Mouse (Mus musculus) heart, embryonic 16.5 days (tissue): ENCODE measurements around the gene March6. TPM values are rescaled to one million over a fixed set of nuclear protein-coding genes. Genes with fewer than 3 reads are reported as not detected.

ENCODE experiments used
- ATAC-seq: fragments of 200-750 bp; cut with Nextera tagmentation; replicated peaks from 2 replicates; pipeline ENCODE4 v1.8.0; 2017; ENCODE audit warnings: moderate number of reproducible peaks; ENCODE audit not compliant: insufficient read depth, low FRiP score; ENCODE audit errors: extremely low read depth
- H3K27ac ChIP-seq: fragments of 300-500 bp; sonication (generic); 2 replicates; pipeline ENCODE4 v1.5.1; 2014; ENCODE audit warnings: mild to moderate bottlenecking, low read length, control low read depth, moderate library complexity
- H3K27me3 ChIP-seq: fragments of 300-500 bp; sonication (generic); 2 replicates; pipeline ENCODE4 v1.6.1; 2014; ENCODE audit warnings: low read length, mixed read lengths; ENCODE audit not compliant: control insufficient read depth, insufficient read depth
- H3K36me3 ChIP-seq: fragments of 300-500 bp; sonication (generic); 2 replicates; pipeline ENCODE4 v1.6.1; 2014; ENCODE audit not compliant: control insufficient read depth, insufficient read depth
- H3K4me1 ChIP-seq: fragments of 300-500 bp; sonication (generic); 2 replicates; pipeline ENCODE4 v1.6.1; 2014; ENCODE audit warnings: low read length, mixed read lengths; ENCODE audit not compliant: control insufficient read depth, insufficient read depth
- H3K4me2 ChIP-seq: fragments of 300-500 bp; sonication (generic); 2 replicates; pipeline ENCODE4 v1.6.1; 2014; ENCODE audit warnings: low read depth, mild to moderate bottlenecking, control low read depth, low read length
- H3K4me3 ChIP-seq: fragments of 300-500 bp; sonication (generic); 2 replicates; pipeline ENCODE4 v1.5.1; 2014; ENCODE audit warnings: mild to moderate bottlenecking, control low read depth, low read length
- H3K9ac ChIP-seq: fragments of 300-500 bp; sonication (generic); 2 replicates; pipeline ENCODE4 v1.6.1; 2014; ENCODE audit warnings: low read length, control low read depth
- H3K9me3 ChIP-seq: fragments of 300-500 bp; sonication (generic); replicated peaks from 2 replicates; pipeline ENCODE4 v1.6.1; 2016; ENCODE audit warnings: low read length; ENCODE audit not compliant: control insufficient read depth
- WGBS: fragments of 180-500 bp; shearing (Covaris S2); extraction: QIAGEN DNeasy Blood & Tissue Kit; methylation state at CpG from one replicate; pipeline ENCODE4 v1.1.7; 2014; 5-methylcytosine and 5-hydroxymethylcytosine counted together
- polyA plus RNA-seq: library from polyadenylated mRNA; unstranded; fragments of >200 nt; fragmentation: Nextera tagmentation; extraction: Ambion mirVana; gene quantifications from 2 replicates; pipeline ENCODE4 v1.2.1, GENCODE M21; 2015

Gene March6
- polyA plus RNA-seq, 1 experiment from 2014 or later, result 29.0 TPM

GRCm38 (mm10) chr15:31471529-31471928 lies 59.3 kb downstream of the March6 start:
- peaks cover 31% of the 10 kb centered on the region for H3K36me3 ChIP-seq

GRCm38 (mm10) chr15:31469497-31469896 lies 61.4 kb downstream of the March6 start:
- 85% methylated on average over 4 of the region's 4 CpGs for whole genome bisulfite sequencing
- Histone ChIP-seq H3K27me3 (no peaks in the 10 kb centered on the region), H3K36me3 (peaks cover 39% of the 10 kb centered on the region), H3K4me1 (no peaks in the 10 kb centered on the region), H3K9ac (no peak overlapping the region), H3K4me2 (no peak overlapping the region), H3K4me3 (no peak overlapping the region), H3K9me3 (no peaks in the 10 kb centered on the region), H3K27ac (no peak overlapping the region)
- no peak for ATAC-seq

More at GRCm38 (mm10) chr15:31471529-31471928, 59.3 kb downstream of the March6 start:
- no peak overlapping the region for H3K9ac ChIP-seq
- 87% methylated on average over 4 of the region's 4 CpGs for WGBS
- peaks cover 3% of the 10 kb centered on the region; the same call in 1 of the 2 replicates for H3K4me1 ChIP-seq
- H3K9me3 ChIP-seq, result no peaks in the 10 kb centered on the region
- ATAC-seq, result no peak
- H3K4me3 ChIP-seq, result no peak overlapping the region
- H3K4me2 ChIP-seq, result no peak overlapping the region
- H3K27me3 ChIP-seq, result no peaks in the 10 kb centered on the region
- H3K27ac ChIP-seq, result no peak overlapping the region

GRCm38 (mm10) chr15:31468806-31469205 lies 62.0 kb downstream of the March6 start:
- Histone ChIP-seq H3K4me3 (no peak overlapping the region), H3K4me2 (no peak overlapping the region), H3K9me3 (no peaks in the 10 kb centered on the region), H3K36me3 (peaks cover 44% of the 10 kb centered on the region), H3K27ac (no peak overlapping the region), H3K27me3 (no peaks in the 10 kb centered on the region), H3K9ac (no peak overlapping the region), H3K4me1 (no peaks in the 10 kb centered on the region)
- no peak for ATAC-seq
- 87% methylated on average over 5 of the region's 5 CpGs for WGBS

- WGBS, result 100% methylated on average over 1 of the region's 1 CpGs
- H3K4me1 ChIP-seq, result no peaks in the 10 kb centered on the region
- no peak overlapping the region for H3K4me3 ChIP-seq
- no peak for ATAC-seq
- H3K27me3 ChIP-seq, result no peaks in the 10 kb centered on the region
- no peak overlapping the region for H3K9ac ChIP-seq
- H3K27ac ChIP-seq, result no peak overlapping the region
- H3K9me3 ChIP-seq, result no peaks in the 10 kb centered on the region
- H3K36me3 ChIP-seq, result peaks cover 58% of the 10 kb centered on the region
- H3K4me2 ChIP-seq, result no peak overlapping the region
Observed at GRCm38 (mm10) chr15:31466749-31467148, 64.1 kb downstream of the March6 start.

- no peak for ATAC-seq
- WGBS, result 89% methylated on average over 5 of the region's 5 CpGs
- H3K4me2 ChIP-seq, result no peak overlapping the region
- no peak overlapping the region for H3K9ac ChIP-seq
- no peaks in the 10 kb centered on the region for H3K9me3 ChIP-seq
- H3K27ac ChIP-seq, result no peak overlapping the region
- H3K27me3 ChIP-seq, result no peaks in the 10 kb centered on the region
- no peak overlapping the region for H3K4me3 ChIP-seq
- no peaks in the 10 kb centered on the region for H3K4me1 ChIP-seq
- peaks cover 57% of the 10 kb centered on the region for H3K36me3 ChIP-seq
Observed at GRCm38 (mm10) chr15:31466295-31466694, 64.6 kb downstream of the March6 start.

- Histone ChIP-seq H3K36me3 (peaks cover 60% of the 10 kb centered on the region), H3K4me3 (no peak overlapping the region), H3K9me3 (no peaks in the 10 kb centered on the region), H3K27me3 (no peaks in the 10 kb centered on the region), H3K9ac (no peak overlapping the region), H3K27ac (no peak overlapping the region), H3K4me1 (no peaks in the 10 kb centered on the region), H3K4me2 (no peak overlapping the region)
- no peak for ATAC-seq
- WGBS, result 94% methylated on average over 2 of the region's 2 CpGs
Observed at GRCm38 (mm10) chr15:31465806-31466205, 65.0 kb downstream of the March6 start.

GRCm38 (mm10) chr15:31460571-31460970 lies 70.3 kb downstream of the March6 start:
- no peaks in the 10 kb centered on the region for H3K27me3 ChIP-seq
- no peak for ATAC-seq
- H3K9ac ChIP-seq, result no peak overlapping the region
- H3K27ac ChIP-seq, result no peak overlapping the region
- 69% methylated on average over 2 of the region's 2 CpGs for WGBS
- peaks cover 55% of the 10 kb centered on the region for H3K36me3 ChIP-seq
- H3K4me2 ChIP-seq, result no peak overlapping the region
- H3K9me3 ChIP-seq, result no peaks in the 10 kb centered on the region
- H3K4me1 ChIP-seq, result no peaks in the 10 kb centered on the region
- no peak overlapping the region for H3K4me3 ChIP-seq

GRCm38 (mm10) chr15:31458081-31458480 lies 72.8 kb downstream of the March6 start:
- WGBS, result 81% methylated on average over 7 of the region's 7 CpGs
- Histone ChIP-seq H3K27ac (no peak overlapping the region), H3K27me3 (no peaks in the 10 kb centered on the region), H3K36me3 (peaks cover 32% of the 10 kb centered on the region), H3K9me3 (no peaks in the 10 kb centered on the region), H3K4me1 (peaks cover under 1% of the 10 kb centered on the region; the same call in 1 of the 2 replicates), H3K4me3 (no peak overlapping the region), H3K9ac (no peak overlapping the region), H3K4me2 (no peak overlapping the region)
- no peak for ATAC-seq

GRCm38 (mm10) chr15:31456381-31456780 lies 74.5 kb downstream of the March6 start:
- Histone ChIP-seq H3K4me1 (peaks cover 8% of the 10 kb centered on the region), H3K36me3 (peaks cover 24% of the 10 kb centered on the region)

More at GRCm38 (mm10) chr15:31456381-31456780, 74.5 kb downstream of the March6 start:
- no peak overlapping the region for H3K4me3 ChIP-seq
- H3K9ac ChIP-seq, result no peak overlapping the region
- H3K27ac ChIP-seq, result no peak overlapping the region
- H3K9me3 ChIP-seq, result no peaks in the 10 kb centered on the region
- no peaks in the 10 kb centered on the region for H3K27me3 ChIP-seq
- 89% methylated on average over 5 of the region's 5 CpGs for WGBS
- ATAC-seq, result no peak
- H3K4me2 ChIP-seq, result no peak overlapping the region
